Mouse (Mus musculus): ENCODE measurements around the gene Gm11554. TPM values are rescaled to one million over a fixed set of nuclear protein-coding genes. Genes with fewer than 3 reads are reported as not detected.

The Gm11554 gene
- polyA plus RNA-seq, 1 experiment from 2014 or later = not detected

DNA sequence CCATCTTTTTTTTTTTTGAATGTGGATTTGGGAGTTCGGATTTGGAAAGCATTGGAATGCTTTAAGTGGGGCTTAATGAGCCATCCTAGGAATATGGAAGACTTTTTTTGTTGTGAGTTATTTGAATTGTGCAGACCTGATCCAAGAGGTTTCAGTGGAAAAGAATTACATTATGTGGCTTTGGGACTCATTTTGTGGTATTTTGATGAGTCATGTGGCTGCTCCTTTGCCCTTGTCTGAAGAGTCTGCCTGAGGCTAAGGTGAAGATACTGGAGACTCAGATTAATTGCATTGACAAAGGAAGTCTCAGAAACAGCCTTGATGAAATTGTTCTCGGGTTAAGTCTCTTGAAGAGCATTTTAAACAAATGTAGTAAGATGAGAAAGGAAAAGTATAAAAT lies 35.8 kb downstream of the Gm11554 start:
- Histone ChIP-seq H3K4me1 (replicated peaks) (no peaks in the 10 kb centered on the region), H3K9ac (no peak overlapping the region), H3K4me2 (no peak overlapping the region), H3K9me3 (no peaks in the 10 kb centered on the region), H3K4me3 (no peak overlapping the region), H3K27me3 (no peaks in the 10 kb centered on the region), H3K36me3 (no peaks in the 10 kb centered on the region), H3K27ac (replicated peaks) (no peak overlapping the region)
- WGBS = 82% methylated on average over 2 of the region's 2 CpGs
- ATAC-seq (ENCODE audit: low FRiP score, low read depth) = no peak

DNA sequence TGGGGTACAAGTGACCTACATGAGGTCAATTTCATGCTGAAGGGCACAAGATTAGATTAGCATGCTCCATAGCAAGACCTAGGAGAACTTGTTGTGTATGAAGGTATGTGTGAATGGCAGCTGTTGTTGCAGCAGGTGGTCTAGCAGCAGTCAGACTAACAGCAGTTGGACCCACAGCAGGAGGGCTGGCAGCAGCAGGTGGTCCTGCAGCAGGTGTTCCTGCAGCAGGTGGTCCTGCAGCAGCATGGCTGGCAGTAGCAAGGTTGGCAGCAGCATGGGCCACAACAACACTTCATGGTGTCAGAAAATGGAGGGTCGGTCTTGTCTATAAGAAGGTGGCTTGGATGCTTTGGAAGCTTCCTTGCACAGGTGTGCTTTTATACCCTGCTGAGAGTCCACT lies 45.4 kb downstream of the Gm11554 start:
- Histone ChIP-seq H3K4me3 (no peak overlapping the region), H3K36me3 (no peaks in the 10 kb centered on the region), H3K27me3 (no peaks in the 10 kb centered on the region), H3K9ac (no peak overlapping the region), H3K4me1 (replicated peaks) (no peaks in the 10 kb centered on the region), H3K27ac (replicated peaks) (no peak overlapping the region), H3K4me2 (no peak overlapping the region), H3K9me3 (no peaks in the 10 kb centered on the region)
- ATAC-seq (ENCODE audit: low FRiP score, low read depth) = no peak
- 96% methylated on average over 1 of the region's 1 CpGs for WGBS

Other genes with a start within 250 kb of the Gm11554 start
- gene Krtap3-2, start 247.6 kb downstream of the Gm11554 start, polyA plus RNA-seq (2015; fragmentation: Nextera tagmentation; extraction: Ambion mirVana) = not detected in 2 replicates
- not detected in 2 replicates for gene Gm11939, start 245.0 kb downstream of the Gm11554 start, polyA plus RNA-seq (2015; fragmentation: Nextera tagmentation; extraction: Ambion mirVana)
- gene Krtap3-1, start 237.8 kb downstream of the Gm11554 start, polyA plus RNA-seq (2015; fragmentation: Nextera tagmentation; extraction: Ambion mirVana) = not detected in 2 replicates
- gene Krtap1-5, start 223.4 kb downstream of the Gm11554 start, polyA plus RNA-seq (2015; fragmentation: Nextera tagmentation; extraction: Ambion mirVana) = not detected in 2 replicates
- gene Krtap1-4, start 220.8 kb downstream of the Gm11554 start, polyA plus RNA-seq (2015; fragmentation: Nextera tagmentation; extraction: Ambion mirVana) = not detected in 2 replicates
- gene Krtap1-3, start 213.1 kb downstream of the Gm11554 start, polyA plus RNA-seq (2015; fragmentation: Nextera tagmentation; extraction: Ambion mirVana) = not detected in 2 replicates
- gene Krtap9-3, start 206.3 kb downstream of the Gm11554 start, polyA plus RNA-seq (2015; fragmentation: Nextera tagmentation; extraction: Ambion mirVana) = not detected in 2 replicates
- gene Gm11938, start 201.1 kb downstream of the Gm11554 start, polyA plus RNA-seq (2015; fragmentation: Nextera tagmentation; extraction: Ambion mirVana) = not detected in 2 replicates
- gene Gm11937, start 194.3 kb downstream of the Gm11554 start, polyA plus RNA-seq (2015; fragmentation: Nextera tagmentation; extraction: Ambion mirVana) = not detected in 2 replicates
- gene Krtap2-4, start 189.6 kb downstream of the Gm11554 start, polyA plus RNA-seq (2015; fragmentation: Nextera tagmentation; extraction: Ambion mirVana) = not detected in 2 replicates
- gene Gm11562, start 184.0 kb downstream of the Gm11554 start, polyA plus RNA-seq (2015; fragmentation: Nextera tagmentation; extraction: Ambion mirVana) = not detected in 2 replicates
- not detected in 2 replicates for gene Krtap4-1, start 176.2 kb downstream of the Gm11554 start, polyA plus RNA-seq (2015; fragmentation: Nextera tagmentation; extraction: Ambion mirVana)
- not detected in 2 replicates for gene Krtap4-2, start 169.4 kb downstream of the Gm11554 start, polyA plus RNA-seq (2015; fragmentation: Nextera tagmentation; extraction: Ambion mirVana)
- not detected in 2 replicates for gene Krtap4-7, start 160.4 kb downstream of the Gm11554 start, polyA plus RNA-seq (2015; fragmentation: Nextera tagmentation; extraction: Ambion mirVana)
- gene Gm11555, start 154.2 kb downstream of the Gm11554 start, polyA plus RNA-seq (2015; fragmentation: Nextera tagmentation; extraction: Ambion mirVana) = not detected in 2 replicates
- not detected in 2 replicates for gene Gm11563, start 145.5 kb downstream of the Gm11554 start, polyA plus RNA-seq (2015; fragmentation: Nextera tagmentation; extraction: Ambion mirVana)
- not detected in 2 replicates for gene Krtap4-6, start 138.5 kb downstream of the Gm11554 start, polyA plus RNA-seq (2015; fragmentation: Nextera tagmentation; extraction: Ambion mirVana)
- gene Gm14190, start 113.7 kb downstream of the Gm11554 start, polyA plus RNA-seq (2015; fragmentation: Nextera tagmentation; extraction: Ambion mirVana) = not detected in 2 replicates
- gene Gm14180, start 70.2 kb downstream of the Gm11554 start, polyA plus RNA-seq (2015; fragmentation: Nextera tagmentation; extraction: Ambion mirVana) = not detected in 2 replicates
- gene Gm11595, start 31.5 kb downstream of the Gm11554 start, polyA plus RNA-seq (2015; fragmentation: Nextera tagmentation; extraction: Ambion mirVana) = not detected in 2 replicates
- gene Krtap4-8, start 23.7 kb downstream of the Gm11554 start, polyA plus RNA-seq (2015; fragmentation: Nextera tagmentation; extraction: Ambion mirVana) = not detected in 2 replicates
- not detected in 2 replicates for gene Krtap4-9, start 19.2 kb downstream of the Gm11554 start, polyA plus RNA-seq (2015; fragmentation: Nextera tagmentation; extraction: Ambion mirVana)
- gene Gm11596, start 11.0 kb downstream of the Gm11554 start, polyA plus RNA-seq (2015; fragmentation: Nextera tagmentation; extraction: Ambion mirVana) = not detected in 2 replicates
- not detected in 2 replicates for gene Gm11569, start 5.5 kb downstream of the Gm11554 start, polyA plus RNA-seq (2015; fragmentation: Nextera tagmentation; extraction: Ambion mirVana)
- gene Krtap4-13, start 5.4 kb upstream of the Gm11554 start, polyA plus RNA-seq (2015; fragmentation: Nextera tagmentation; extraction: Ambion mirVana) = not detected in 2 replicates
- not detected in 2 replicates for gene Gm11564, start 11.2 kb upstream of the Gm11554 start, polyA plus RNA-seq (2015; fragmentation: Nextera tagmentation; extraction: Ambion mirVana)
- not detected in 2 replicates for gene 2300003K06Rik, start 33.6 kb upstream of the Gm11554 start, polyA plus RNA-seq (2015; fragmentation: Nextera tagmentation; extraction: Ambion mirVana)
- not detected in 2 replicates for gene Krtap4-16, start 47.2 kb upstream of the Gm11554 start, polyA plus RNA-seq (2015; fragmentation: Nextera tagmentation; extraction: Ambion mirVana)
- gene Gm11568, start 53.5 kb upstream of the Gm11554 start, polyA plus RNA-seq (2015; fragmentation: Nextera tagmentation; extraction: Ambion mirVana) = not detected in 2 replicates
- not detected in 2 replicates for gene Gm11559, start 60.0 kb upstream of the Gm11554 start, polyA plus RNA-seq (2015; fragmentation: Nextera tagmentation; extraction: Ambion mirVana)
- gene Krtap9-1, start 68.9 kb upstream of the Gm11554 start, polyA plus RNA-seq (2015; fragmentation: Nextera tagmentation; extraction: Ambion mirVana) = not detected in 2 replicates
- gene Gm11567, start 74.7 kb upstream of the Gm11554 start, polyA plus RNA-seq (2015; fragmentation: Nextera tagmentation; extraction: Ambion mirVana) = not detected in 2 replicates
- gene Krtap31-1, start 103.5 kb upstream of the Gm11554 start, polyA plus RNA-seq (2015; fragmentation: Nextera tagmentation; extraction: Ambion mirVana) = not detected in 2 replicates
- gene Gm11565, start 110.3 kb upstream of the Gm11554 start, polyA plus RNA-seq (2015; fragmentation: Nextera tagmentation; extraction: Ambion mirVana) = not detected in 2 replicates
- gene Krtap31-2, start 131.8 kb upstream of the Gm11554 start, polyA plus RNA-seq (2015; fragmentation: Nextera tagmentation; extraction: Ambion mirVana) = not detected in 2 replicates
- gene Krtap9-5, start 144.0 kb upstream of the Gm11554 start, polyA plus RNA-seq (2015; fragmentation: Nextera tagmentation; extraction: Ambion mirVana) = not detected in 2 replicates
- not detected in 2 replicates for gene Krtap29-1, start 174.6 kb upstream of the Gm11554 start, polyA plus RNA-seq (2015; fragmentation: Nextera tagmentation; extraction: Ambion mirVana)
- 0.10 TPM in 2 replicates for gene Krtap16-1, start 182.2 kb upstream of the Gm11554 start, polyA plus RNA-seq (2015; fragmentation: Nextera tagmentation; extraction: Ambion mirVana)
- 1.2 and 1.5 TPM in 2 replicates for gene Krtap17-1, start 189.5 kb upstream of the Gm11554 start, polyA plus RNA-seq (2015; fragmentation: Nextera tagmentation; extraction: Ambion mirVana)
- not detected in 2 replicates for gene Krt33a, start 211.8 kb upstream of the Gm11554 start, polyA plus RNA-seq (2015; fragmentation: Nextera tagmentation; extraction: Ambion mirVana)
- 0.13 TPM in 1 of 2 replicates, not detected in the other for gene Krt33b, start 225.4 kb upstream of the Gm11554 start, polyA plus RNA-seq (2015; fragmentation: Nextera tagmentation; extraction: Ambion mirVana)
- gene Krt34, start 237.1 kb upstream of the Gm11554 start, polyA plus RNA-seq (2015; fragmentation: Nextera tagmentation; extraction: Ambion mirVana) = not detected in 2 replicates
- not detected in 2 replicates for gene Krt31, start 246.1 kb upstream of the Gm11554 start, polyA plus RNA-seq (2015; fragmentation: Nextera tagmentation; extraction: Ambion mirVana)